Mouse (Mus musculus) layer of hippocampus, adult 18-20 months (tissue): Measurements from ENCODE around the gene Rae1. TPM values are rescaled to one million over a fixed set of nuclear protein-coding genes. Genes with fewer than 3 reads are reported as not detected.

Experiments
- DNase-seq, 2 experiments: peaks; one replicate each; pipeline ENCODE4 v3.0.0; 2022; ENCODE audit warnings: low spot score in 2 of 2
- total RNA-seq, 2 experiments: library from RNA; stranded (reverse); gene quantifications; 2 replicates each; pipeline ENCODE4 v1.2.3; 2021

Rae1 gene
- total RNA-seq, 2 experiments from 2014 or later, result 70.3 to 75.5 TPM

GRCm38 (mm10) chr2:173026688-173027131 is 26.8 kb downstream of the Rae1 start:
- DNase-seq, result no peak

GRCm38 (mm10) chr2:173027169-173027823 is 27.4 kb downstream of the Rae1 start:
- no peak for DNase-seq

GRCm38 (mm10) chr2:173027824-173028495 is 28.0 kb downstream of the Rae1 start:
- DNase-seq, result no peak

- no peak for DNase-seq
These were observed 28.7 kb downstream of the Rae1 start for GRCm38 (mm10) chr2:173028508-173029031.

- DNase-seq, result no peak
These were observed 30.8 kb downstream of the Rae1 start for GRCm38 (mm10) chr2:173030591-173031338.

- no peak for DNase-seq
These were observed 33.6 kb downstream of the Rae1 start for GRCm38 (mm10) chr2:173033531-173033930.

GRCm38 (mm10) chr2:173034998-173035397 is 35.1 kb downstream of the Rae1 start:
- no peak for DNase-seq

GRCm38 (mm10) chr2:173035653-173036052 is 35.7 kb downstream of the Rae1 start:
- DNase-seq, result no peak

GRCm38 (mm10) chr2:173036055-173036454 is 36.1 kb downstream of the Rae1 start:
- DNase-seq, result no peak

GRCm38 (mm10) chr2:173036611-173037010 is 36.7 kb downstream of the Rae1 start:
- no peak for DNase-seq

- DNase-seq, result no peak
These were observed 37.4 kb downstream of the Rae1 start for GRCm38 (mm10) chr2:173037347-173037746.

- DNase-seq, result no peak
These were observed 38.1 kb downstream of the Rae1 start for GRCm38 (mm10) chr2:173037827-173038607.

- DNase-seq, result no peak
These were observed 39.1 kb downstream of the Rae1 start for GRCm38 (mm10) chr2:173039041-173039440.

- no peak for DNase-seq
These were observed 40.9 kb downstream of the Rae1 start for GRCm38 (mm10) chr2:173040803-173041202.

- DNase-seq, result no peak
These were observed 41.3 kb downstream of the Rae1 start for GRCm38 (mm10) chr2:173041242-173041641.

- DNase-seq, result no peak
These were observed 42.0 kb downstream of the Rae1 start for GRCm38 (mm10) chr2:173041893-173042292.

GRCm38 (mm10) chr2:173042504-173043162 is 42.7 kb downstream of the Rae1 start:
- DNase-seq, result no peak

GRCm38 (mm10) chr2:173044198-173044970 is 44.5 kb downstream of the Rae1 start:
- no peak for DNase-seq

GRCm38 (mm10) chr2:173046582-173047297 is 46.8 kb downstream of the Rae1 start:
- DNase-seq, result no peak
